Mouse (Mus musculus) hindbrain, embryonic 16.5 days (tissue): Measurements from ENCODE around the gene Timm13. TPM values are rescaled to one million over a fixed set of nuclear protein-coding genes. Genes with fewer than 3 reads are reported as not detected.

Experiments
- ATAC-seq: fragments of 200-750 bp; cut with Nextera tagmentation; 2 replicates; pipeline ENCODE4 v1.8.0; 2017; ENCODE audit warnings: moderate TSS enrichment, moderate library complexity
- H3K27ac ChIP-seq: fragments of 300-500 bp; sonication (generic); 2 replicates; pipeline ENCODE4 v1.5.1; 2014; ENCODE audit warnings: low read depth, mild to moderate bottlenecking, control low read depth, low read length, moderate library complexity
- H3K27me3 ChIP-seq: fragments of 300-500 bp; sonication (generic); replicated peaks from 2 replicates; pipeline ENCODE4 v1.6.1; 2014; ENCODE audit warnings: low read length; ENCODE audit not compliant: control insufficient read depth, insufficient read depth
- H3K36me3 ChIP-seq: fragments of 300-500 bp; sonication (generic); 2 replicates; pipeline ENCODE4 v1.6.1; 2014; ENCODE audit warnings: mild to moderate bottlenecking, low read length, moderate library complexity, mixed read lengths; ENCODE audit not compliant: control insufficient read depth, insufficient read depth
- H3K4me1 ChIP-seq: fragments of 300-500 bp; sonication (generic); 2 replicates; pipeline ENCODE4 v1.6.1; 2014; ENCODE audit warnings: low read depth, low read length; ENCODE audit not compliant: control insufficient read depth, insufficient read depth
- H3K4me2 ChIP-seq: fragments of 300-500 bp; sonication (generic); 2 replicates; pipeline ENCODE4 v1.6.1; 2014; ENCODE audit warnings: mild to moderate bottlenecking, low read length, control low read depth, moderate library complexity
- H3K4me3 ChIP-seq: fragments of 300-500 bp; sonication (generic); 2 replicates; pipeline ENCODE4 v1.5.1; 2014; ENCODE audit warnings: mild to moderate bottlenecking, low read length, control low read depth, moderate library complexity
- H3K9ac ChIP-seq: fragments of 300-500 bp; sonication (generic); 2 replicates; pipeline ENCODE4 v1.6.1; 2014; ENCODE audit warnings: low read depth, mild to moderate bottlenecking, control low read depth, low read length, moderate library complexity
- H3K9me3 ChIP-seq: fragments of 300-500 bp; sonication (generic); 2 replicates; pipeline ENCODE4 v1.6.1; 2014; ENCODE audit warnings: mild to moderate bottlenecking, low read length, moderate library complexity; ENCODE audit not compliant: control insufficient read depth
- WGBS: fragments of 180-500 bp; shearing (Covaris S2); extraction: QIAGEN DNeasy Blood & Tissue Kit; methylation state at CpG from one replicate; pipeline ENCODE4 v1.1.7; 2014; 5-methylcytosine and 5-hydroxymethylcytosine counted together
- polyA plus RNA-seq: library from polyadenylated mRNA; unstranded; fragments of >200 nt; fragmentation: Nextera tagmentation; extraction: Ambion mirVana; gene quantifications from 2 replicates; pipeline ENCODE4 v1.2.1, GENCODE M21; 2015

Timm13 gene
- 314 and 364 TPM in 2 replicates for polyA plus RNA-seq

DNA sequence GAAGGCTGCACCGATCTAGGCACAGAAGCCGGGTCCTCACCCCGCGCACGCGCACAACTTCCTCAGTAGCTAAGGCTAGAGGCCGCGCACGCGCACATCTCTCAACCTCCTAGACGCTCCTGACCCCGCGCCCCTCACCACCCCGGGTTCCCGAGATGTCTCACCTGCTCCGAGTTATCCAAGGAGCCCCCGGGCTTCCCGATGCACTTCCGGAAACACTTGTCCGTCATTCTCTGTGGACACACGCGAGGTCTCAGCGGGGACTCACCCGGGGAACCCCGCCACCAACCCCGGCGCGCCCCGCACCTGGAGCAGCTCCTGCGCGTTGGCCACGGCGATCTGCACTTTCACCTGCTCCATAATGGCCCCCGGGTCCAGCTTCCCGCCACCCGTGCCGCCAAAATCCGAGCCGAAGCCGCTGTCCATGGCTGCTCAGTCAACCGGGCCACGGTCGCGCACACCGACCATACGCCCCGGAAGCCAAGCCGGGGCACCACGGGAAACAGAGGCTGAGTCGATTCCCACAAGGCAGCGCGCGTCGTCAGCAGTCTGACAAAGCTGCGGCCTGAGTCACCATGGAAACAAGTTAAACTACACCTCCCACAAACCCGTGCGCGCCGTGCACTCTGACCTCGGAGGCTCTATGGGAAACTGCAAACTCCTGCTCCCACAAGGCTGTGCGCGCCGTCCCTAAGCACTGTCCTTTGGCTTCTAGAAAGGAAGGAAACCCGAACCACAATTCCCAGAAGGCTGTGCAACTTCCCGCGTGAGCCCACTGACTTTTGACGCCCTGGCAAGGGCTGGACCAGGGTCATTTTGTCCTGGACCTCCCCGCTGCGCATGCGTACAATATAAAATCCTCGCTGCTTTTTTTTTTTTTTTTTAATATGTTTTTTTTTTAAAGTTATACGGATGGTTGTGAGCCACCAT lies at the start of gene Timm13:
Timm13 (minus strand) TSS at position 652 of the 930 bp plus-strand sequence.
- peak within 1 kb of the TSS; percentile 70 for H3K4me2 ChIP-seq
- H3K36me3 ChIP-seq = peaks cover 40% of the 10 kb centered on the region
- under 1% methylated on average over 71 of the region's 72 CpGs for WGBS
- no peaks in the 10 kb centered on the region for H3K27me3 ChIP-seq
- peaks cover 14% of the 10 kb centered on the region for H3K4me1 ChIP-seq
- peak within 1 kb of the TSS; percentile 94 for H3K27ac ChIP-seq
- H3K9me3 ChIP-seq = no peaks in the 10 kb centered on the region
- ATAC-seq = peak; percentile 96
- H3K4me3 ChIP-seq = peak within 1 kb of the TSS; percentile 91
- H3K9ac ChIP-seq = peak within 1 kb of the TSS; percentile 94

DNA sequence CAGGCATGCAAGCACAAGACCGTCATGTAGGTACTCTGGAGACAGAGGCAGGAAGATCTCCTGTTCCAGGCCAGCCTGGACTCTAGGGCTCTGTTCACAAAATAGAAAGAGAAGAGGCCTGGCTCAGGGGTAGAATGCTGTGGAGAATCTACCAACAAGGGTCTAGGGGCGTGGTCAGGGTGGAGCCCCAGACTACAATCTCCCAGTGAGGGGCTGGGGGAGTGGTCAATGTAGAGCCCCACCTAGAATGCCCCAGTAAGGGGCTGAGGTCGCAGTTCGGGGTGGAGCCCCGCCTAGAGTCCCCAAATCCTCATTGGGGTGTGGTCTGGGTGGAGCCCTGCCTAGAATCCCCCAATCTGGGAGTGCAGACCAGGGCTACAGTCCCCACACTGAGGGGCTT lies 49.5 kb upstream of the Timm13 start:
- Histone ChIP-seq H3K27me3 (no peaks in the 10 kb centered on the region), H3K9me3 (no peaks in the 10 kb centered on the region), H3K9ac (no peak overlapping the region), H3K4me2 (no peak overlapping the region), H3K4me3 (no peak overlapping the region), H3K27ac (no peak overlapping the region), H3K4me1 (no peaks in the 10 kb centered on the region), H3K36me3 (no peaks in the 10 kb centered on the region)
- no peak for ATAC-seq
- 42% methylated on average over 4 of the region's 5 CpGs for whole genome bisulfite sequencing

DNA sequence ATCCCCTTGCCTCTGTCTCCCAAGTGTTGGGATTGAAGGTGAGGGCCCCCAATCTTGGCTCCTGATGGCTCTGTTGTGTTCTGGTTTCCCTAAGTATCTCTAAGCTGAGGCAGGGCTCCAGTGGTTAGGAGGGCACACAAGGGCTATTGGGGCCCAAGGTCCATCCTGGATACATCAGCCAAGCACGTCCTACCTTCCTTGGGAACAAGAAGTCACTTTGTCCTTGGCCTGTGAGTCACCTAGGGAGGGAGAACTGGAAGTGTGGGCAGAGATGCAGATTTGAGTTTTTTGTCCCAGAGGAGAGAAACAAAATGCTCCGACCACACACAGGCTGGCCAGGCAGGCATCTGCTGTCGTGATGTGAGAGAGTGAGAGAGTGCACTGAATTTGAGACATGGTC lies 48.3 kb upstream of the Timm13 start:
- no peaks in the 10 kb centered on the region for H3K4me1 ChIP-seq
- no peaks in the 10 kb centered on the region for H3K27me3 ChIP-seq
- WGBS = 67% methylated on average over 3 of the region's 3 CpGs
- no peaks in the 10 kb centered on the region for H3K36me3 ChIP-seq
- H3K9me3 ChIP-seq = no peaks in the 10 kb centered on the region
- no peak overlapping the region for H3K9ac ChIP-seq
- no peak overlapping the region for H3K27ac ChIP-seq
- H3K4me2 ChIP-seq = no peak overlapping the region
- no peak overlapping the region for H3K4me3 ChIP-seq
- no peak for ATAC-seq

DNA sequence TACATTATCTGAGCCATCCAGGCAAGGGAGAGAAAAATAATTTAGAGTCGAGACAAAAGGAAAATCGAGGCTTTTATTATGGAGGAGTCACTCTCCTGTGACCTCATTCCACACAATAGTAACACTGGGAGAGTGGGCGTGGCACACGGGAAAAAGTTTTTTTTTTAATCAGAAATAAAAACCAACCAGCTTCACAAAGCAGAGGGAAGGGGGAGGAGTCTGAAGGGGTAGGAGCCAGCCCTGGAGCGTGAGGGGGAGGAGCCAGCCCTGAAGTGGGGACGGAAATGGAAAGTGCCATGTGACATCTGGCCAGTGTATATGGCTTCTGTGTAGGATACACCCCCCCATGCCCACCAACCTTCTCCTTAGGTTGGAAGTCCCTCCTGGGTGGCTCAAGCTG lies 47.8 kb upstream of the Timm13 start:
- H3K4me3 ChIP-seq = no peak overlapping the region
- WGBS = 30% methylated on average over 6 of the region's 6 CpGs
- H3K36me3 ChIP-seq = no peaks in the 10 kb centered on the region
- no peak overlapping the region for H3K9ac ChIP-seq
- H3K27me3 ChIP-seq = no peaks in the 10 kb centered on the region
- H3K4me2 ChIP-seq = no peak overlapping the region
- no peaks in the 10 kb centered on the region for H3K9me3 ChIP-seq
- no peak overlapping the region for H3K27ac ChIP-seq
- no peak for ATAC-seq
- H3K4me1 ChIP-seq = no peaks in the 10 kb centered on the region

GRCm38 (mm10) chr10:80947802-80948201 lies 47.0 kb upstream of the Timm13 start:
- WGBS = 32% methylated on average over 2 of the region's 2 CpGs
- Histone ChIP-seq H3K9me3 (no peaks in the 10 kb centered on the region), H3K4me3 (no peak overlapping the region), H3K4me2 (no peak overlapping the region), H3K36me3 (no peaks in the 10 kb centered on the region), H3K27me3 (no peaks in the 10 kb centered on the region), H3K9ac (no peak overlapping the region), H3K27ac (no peak overlapping the region), H3K4me1 (no peaks in the 10 kb centered on the region)
- ATAC-seq = no peak

GRCm38 (mm10) chr10:80946684-80947437 lies 46.1 kb upstream of the Timm13 start:
- no peak overlapping the region for H3K27ac ChIP-seq
- H3K4me3 ChIP-seq = no peak overlapping the region
- 68% methylated on average over 14 of the region's 14 CpGs for WGBS
- H3K27me3 ChIP-seq = no peaks in the 10 kb centered on the region
- H3K9me3 ChIP-seq = no peaks in the 10 kb centered on the region
- no peaks in the 10 kb centered on the region for H3K4me1 ChIP-seq
- H3K9ac ChIP-seq = no peak overlapping the region
- ATAC-seq = no peak
- H3K36me3 ChIP-seq = no peaks in the 10 kb centered on the region
- no peak overlapping the region for H3K4me2 ChIP-seq

DNA sequence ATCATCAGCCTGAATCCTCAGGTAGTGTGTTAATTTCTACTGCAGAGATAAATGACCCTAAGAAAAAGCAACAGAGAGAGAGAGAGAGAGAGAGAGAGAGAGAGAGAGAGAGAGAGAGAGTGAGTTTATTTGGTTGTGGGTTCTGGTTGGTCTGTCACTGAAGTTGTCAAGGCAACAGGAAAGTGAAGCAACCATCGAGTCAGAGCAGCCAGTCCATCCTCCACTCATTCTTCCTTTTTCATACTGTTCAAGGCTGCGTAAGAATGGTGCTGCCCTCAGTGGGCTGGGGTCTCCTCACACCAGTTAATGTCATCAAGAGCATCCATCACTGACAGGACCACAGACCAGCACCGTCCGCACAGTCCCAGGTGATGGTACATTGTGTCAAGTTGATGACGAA lies 43.5 kb upstream of the Timm13 start:
- Histone ChIP-seq H3K36me3 (no peaks in the 10 kb centered on the region), H3K4me1 (peaks cover 12% of the 10 kb centered on the region), H3K27me3 (no peaks in the 10 kb centered on the region), H3K9me3 (no peaks in the 10 kb centered on the region), H3K4me3 (no peak overlapping the region), H3K9ac (no peak overlapping the region), H3K27ac (no peak overlapping the region), H3K4me2 (no peak overlapping the region)
- no peak for ATAC-seq
- 76% methylated on average over 5 of the region's 5 CpGs for WGBS

GRCm38 (mm10) chr10:80943701-80944100 lies 42.9 kb upstream of the Timm13 start:
- no peak overlapping the region for H3K27ac ChIP-seq
- H3K9ac ChIP-seq = no peak overlapping the region
- H3K36me3 ChIP-seq = no peaks in the 10 kb centered on the region
- no peaks in the 10 kb centered on the region for H3K9me3 ChIP-seq
- H3K27me3 ChIP-seq = no peaks in the 10 kb centered on the region
- H3K4me3 ChIP-seq = no peak overlapping the region
- no peak overlapping the region for H3K4me2 ChIP-seq
- peaks cover 18% of the 10 kb centered on the region for H3K4me1 ChIP-seq
- WGBS = 82% methylated on average over 9 of the region's 9 CpGs
- ATAC-seq = no peak

DNA sequence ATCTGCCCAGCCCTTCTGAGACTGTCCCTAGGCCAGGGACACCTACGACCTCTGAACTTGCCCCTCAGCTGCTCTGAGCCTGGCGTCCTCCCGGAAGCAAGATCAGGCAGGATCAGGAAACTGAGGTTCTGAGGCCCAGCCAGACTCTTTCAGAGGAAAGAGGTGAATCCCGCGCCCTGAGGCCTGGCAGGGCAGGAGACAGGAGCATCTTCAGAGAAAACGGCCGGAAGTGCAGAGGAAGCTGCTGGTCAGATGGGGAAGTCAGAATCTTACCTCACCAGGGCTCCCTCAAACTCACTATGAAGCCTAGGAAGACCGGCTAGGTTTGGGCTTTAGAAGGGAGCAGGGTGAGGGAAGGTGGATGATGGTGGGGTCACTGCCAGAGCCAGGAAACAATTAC lies 42.1 kb upstream of the Timm13 start:
- no peak overlapping the region for H3K4me3 ChIP-seq
- H3K4me1 ChIP-seq = peaks cover 18% of the 10 kb centered on the region
- WGBS = 72% methylated on average over 8 of the region's 8 CpGs
- H3K27me3 ChIP-seq = peaks cover 2% of the 10 kb centered on the region; the same call in 1 of the 2 replicates
- H3K9me3 ChIP-seq = no peaks in the 10 kb centered on the region
- no peaks in the 10 kb centered on the region for H3K36me3 ChIP-seq
- no peak for ATAC-seq
- H3K27ac ChIP-seq = no peak overlapping the region
- H3K4me2 ChIP-seq = no peak overlapping the region
- H3K9ac ChIP-seq = no peak overlapping the region
